Mouse (Mus musculus) liver, embryonic 12.5 days (tissue): ENCODE measurements at regions not wholly inside any gene's neighbourhood (a gene's known extent, or its start where the extent isn't known, plus 50 kb on each side); places are given as distances from the start of the nearest gene placed in this dataset.

Experiments used
- ATAC-seq: fragments of 200-750 bp; cut with Nextera tagmentation; 2 replicates; pipeline ENCODE4 v1.8.0; 2017; ENCODE audit warnings: moderate number of reproducible peaks, mild to moderate bottlenecking, moderate library complexity
- H3K27ac ChIP-seq: fragments of 300-500 bp; sonication (generic); 2 replicates; pipeline ENCODE4 v1.5.1; 2016; ENCODE audit warnings: mild to moderate bottlenecking
- H3K27me3 ChIP-seq: fragments of 300-500 bp; sonication (generic); replicated peaks from 2 replicates; pipeline ENCODE4 v1.6.1; 2016; ENCODE audit warnings: mild to moderate bottlenecking, moderate library complexity
- H3K36me3 ChIP-seq: fragments of 300-500 bp; sonication (generic); 2 replicates; pipeline ENCODE4 v1.6.1; 2016; ENCODE audit warnings: mild to moderate bottlenecking, moderate library complexity
- H3K4me1 ChIP-seq: fragments of 300-500 bp; sonication (generic); 2 replicates; pipeline ENCODE4 v1.6.1; 2016
- H3K4me2 ChIP-seq: fragments of 300-500 bp; sonication (generic); 2 replicates; pipeline ENCODE4 v1.6.1; 2016; ENCODE audit warnings: mild to moderate bottlenecking, moderate library complexity
- H3K4me3 ChIP-seq: fragments of 300-500 bp; sonication (generic); 2 replicates; pipeline ENCODE4 v1.5.1; 2016; ENCODE audit warnings: mild to moderate bottlenecking, moderate library complexity
- H3K9ac ChIP-seq: fragments of 300-500 bp; sonication (generic); 2 replicates; pipeline ENCODE4 v1.6.1; 2016; ENCODE audit warnings: mild to moderate bottlenecking, moderate library complexity
- H3K9me3 ChIP-seq: fragments of 300-500 bp; sonication (generic); replicated peaks from 2 replicates; pipeline ENCODE4 v1.6.1; 2016; ENCODE audit warnings: mild to moderate bottlenecking, moderate library complexity
- WGBS: fragments of 180-500 bp; shearing (Covaris S2); methylation state at CpG from one replicate; pipeline ENCODE4 v1.1.7; 2016; ENCODE audit not compliant: insufficient replicate concordance; 5-methylcytosine and 5-hydroxymethylcytosine counted together

DNA sequence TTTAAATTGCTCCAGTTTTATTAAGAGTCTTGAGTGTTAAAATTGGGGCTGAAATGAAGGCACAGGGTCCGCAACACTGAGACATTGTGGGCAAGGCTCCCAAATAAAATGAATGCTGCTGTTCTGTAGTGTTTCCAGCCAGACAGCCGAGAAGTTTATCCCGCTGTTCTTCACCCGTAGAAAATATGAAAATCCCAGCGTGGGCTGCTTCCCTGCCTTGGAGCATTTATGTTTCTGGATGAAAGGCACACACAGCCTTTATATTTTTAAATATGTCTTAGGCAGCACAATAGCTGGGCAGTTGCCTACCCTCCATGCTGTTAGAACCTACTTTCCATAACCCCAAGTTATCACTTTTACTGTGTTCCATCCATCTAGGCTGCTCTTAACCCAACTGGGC, 102.6 kb downstream of the Diras2 start:
- no peaks in the 10 kb centered on the region for H3K36me3 ChIP-seq
- H3K4me3 ChIP-seq, result no peak overlapping the region
- 76% methylated on average over 5 of the region's 5 CpGs for WGBS
- H3K27ac ChIP-seq, result no peak overlapping the region
- no peaks in the 10 kb centered on the region for H3K9me3 ChIP-seq
- no peaks in the 10 kb centered on the region for H3K4me1 ChIP-seq
- no peak overlapping the region for H3K9ac ChIP-seq
- no peaks in the 10 kb centered on the region for H3K27me3 ChIP-seq
- no peak overlapping the region for H3K4me2 ChIP-seq
- ATAC-seq, result no peak

DNA sequence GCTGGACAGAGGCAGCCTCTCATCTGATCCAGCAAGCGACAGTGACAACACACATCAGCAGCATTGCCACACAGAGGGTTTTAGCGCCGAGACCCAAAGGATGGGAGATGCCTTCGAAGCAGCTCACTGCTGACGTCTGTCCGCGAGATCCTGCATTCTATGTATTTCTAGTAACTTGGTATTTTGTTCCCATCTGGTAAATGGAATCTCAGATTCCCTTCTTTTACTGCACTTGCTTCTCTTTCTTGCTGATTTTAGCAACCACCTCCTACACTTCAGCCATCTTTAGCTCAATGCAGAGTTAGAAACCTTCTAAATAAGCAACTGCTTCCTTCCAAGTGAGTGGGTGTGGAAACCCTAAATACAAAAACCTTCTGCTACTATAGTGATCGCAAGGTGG, 94.3 kb downstream of the Diras2 start:
- H3K27me3 ChIP-seq, result no peaks in the 10 kb centered on the region
- H3K27ac ChIP-seq, result no peak overlapping the region
- H3K4me2 ChIP-seq, result no peak overlapping the region
- no peaks in the 10 kb centered on the region for H3K9me3 ChIP-seq
- ATAC-seq, result no peak
- H3K4me3 ChIP-seq, result no peak overlapping the region
- H3K4me1 ChIP-seq, result no peaks in the 10 kb centered on the region
- 74% methylated on average over 8 of the region's 8 CpGs for WGBS
- no peak overlapping the region for H3K9ac ChIP-seq
- H3K36me3 ChIP-seq, result no peaks in the 10 kb centered on the region

DNA sequence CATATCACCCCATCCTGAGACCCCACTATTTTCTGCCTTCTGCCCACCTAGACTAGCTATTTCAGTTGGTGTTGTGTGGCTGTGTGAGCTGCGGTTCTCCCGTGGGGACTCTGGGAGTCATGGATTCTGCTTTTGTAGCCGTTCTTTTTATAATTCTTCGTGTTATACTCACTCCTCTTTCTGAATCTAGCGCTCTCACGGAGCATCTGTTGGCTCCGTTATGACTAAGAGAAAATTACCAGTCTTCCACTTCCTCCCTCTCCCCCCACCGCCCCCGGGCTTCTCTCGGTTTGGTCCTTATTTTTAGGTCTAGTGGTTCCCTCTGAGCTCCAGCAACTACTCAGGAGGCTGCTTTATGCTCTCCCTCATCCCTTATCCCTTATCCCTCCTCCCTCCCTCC, 85.6 kb downstream of the Diras2 start:
- Histone ChIP-seq H3K36me3 (no peaks in the 10 kb centered on the region), H3K9ac (no peak overlapping the region), H3K27ac (no peak overlapping the region), H3K4me3 (no peak overlapping the region), H3K4me2 (no peak overlapping the region), H3K27me3 (no peaks in the 10 kb centered on the region), H3K9me3 (no peaks in the 10 kb centered on the region), H3K4me1 (no peaks in the 10 kb centered on the region)
- ATAC-seq, result no peak
- 63% methylated on average over 10 of the region's 10 CpGs for WGBS

DNA sequence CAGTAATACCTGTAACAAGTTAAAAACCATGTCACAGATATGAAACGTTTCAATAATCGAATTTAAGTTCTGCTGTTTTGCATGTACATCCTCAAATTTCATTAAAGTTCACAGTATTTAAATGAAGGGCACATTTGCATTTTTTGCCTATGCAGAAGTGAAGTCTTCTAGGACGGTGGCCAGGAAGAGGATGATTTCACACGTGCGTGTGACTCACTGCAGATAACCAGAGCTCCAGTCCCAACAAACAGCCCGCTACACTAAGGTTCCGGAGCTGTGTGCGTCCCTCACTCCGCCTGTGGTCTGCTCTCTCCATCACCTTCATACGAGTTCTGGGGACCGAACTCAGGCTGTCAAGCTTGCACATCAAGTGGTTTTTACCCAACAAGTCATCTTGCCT, 82.2 kb downstream of the Diras2 start:
- no peak overlapping the region for H3K9ac ChIP-seq
- WGBS, result 59% methylated on average over 11 of the region's 11 CpGs
- H3K4me1 ChIP-seq, result no peaks in the 10 kb centered on the region
- no peaks in the 10 kb centered on the region for H3K9me3 ChIP-seq
- H3K27me3 ChIP-seq, result no peaks in the 10 kb centered on the region
- H3K4me3 ChIP-seq, result no peak overlapping the region
- H3K4me2 ChIP-seq, result no peak overlapping the region
- no peaks in the 10 kb centered on the region for H3K36me3 ChIP-seq
- ATAC-seq, result no peak
- H3K27ac ChIP-seq, result no peak overlapping the region

DNA sequence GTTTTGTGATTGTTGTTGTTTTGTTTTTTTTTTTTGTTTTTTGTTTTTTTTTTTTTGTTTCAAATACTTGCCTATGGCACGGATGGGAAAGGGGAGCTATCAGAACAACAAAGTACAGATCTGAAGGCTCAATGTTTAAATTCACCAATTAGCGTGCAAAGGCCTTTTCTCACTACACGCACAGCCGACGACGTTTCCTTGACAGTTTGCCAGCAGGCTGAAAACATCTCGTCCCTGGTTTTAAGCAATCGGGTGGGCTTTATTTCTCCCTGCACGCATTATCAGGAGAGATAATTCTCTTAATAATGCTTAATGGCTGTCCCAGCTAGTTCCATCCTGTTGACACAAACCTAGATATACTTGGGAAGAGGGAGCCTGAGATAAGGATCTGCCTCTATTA, 79.6 kb downstream of the Diras2 start:
- Histone ChIP-seq H3K27ac (no peak overlapping the region), H3K4me2 (no peak overlapping the region), H3K9ac (no peak overlapping the region), H3K36me3 (no peaks in the 10 kb centered on the region), H3K27me3 (no peaks in the 10 kb centered on the region), H3K4me1 (no peaks in the 10 kb centered on the region), H3K9me3 (no peaks in the 10 kb centered on the region), H3K4me3 (no peak overlapping the region)
- ATAC-seq, result no peak
- 64% methylated on average over 9 of the region's 9 CpGs for WGBS

DNA sequence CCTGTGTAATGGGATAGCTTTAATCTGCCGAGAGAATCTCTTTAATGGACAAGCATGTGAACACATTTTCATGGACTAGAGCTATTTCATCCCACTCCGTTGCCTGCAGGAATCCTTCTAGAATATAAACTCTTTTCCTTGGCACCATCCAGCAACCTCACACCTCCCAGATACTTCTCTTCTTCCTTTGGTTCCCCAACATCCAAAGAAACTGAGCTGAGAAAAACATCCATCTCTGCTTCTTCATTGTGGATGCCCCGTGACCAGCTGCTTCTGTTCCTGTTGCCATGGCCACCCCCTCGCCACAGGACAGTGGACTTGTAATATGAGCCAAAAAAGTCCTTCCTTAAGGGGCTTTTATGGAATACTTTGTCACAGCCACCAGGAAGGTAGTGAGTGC, 78.8 kb downstream of the Diras2 start:
- 58% methylated on average over 4 of the region's 4 CpGs for WGBS
- H3K27me3 ChIP-seq, result no peaks in the 10 kb centered on the region
- H3K4me2 ChIP-seq, result no peak overlapping the region
- H3K9ac ChIP-seq, result no peak overlapping the region
- H3K9me3 ChIP-seq, result no peaks in the 10 kb centered on the region
- no peak overlapping the region for H3K4me3 ChIP-seq
- H3K4me1 ChIP-seq, result no peaks in the 10 kb centered on the region
- no peak for ATAC-seq
- H3K27ac ChIP-seq, result no peak overlapping the region
- H3K36me3 ChIP-seq, result no peaks in the 10 kb centered on the region
